Mouse (Mus musculus): Measurements from ENCODE around the gene Tfap2a. TPM values are rescaled to one million over a fixed set of nuclear protein-coding genes. Genes with fewer than 3 reads are reported as not detected.

Tfap2a gene
- total RNA-seq, 2 experiments from 2014 or later: 0.50 to 0.57 TPM

GRCm38 (mm10) chr13:40719066-40719740 is 19.0 kb downstream of the Tfap2a start:
- no peak for DNase-seq (ENCODE audit: low spot score in 2 of 2)
- intact Hi-C loops (cut with DNase I): no loop called here

DNA sequence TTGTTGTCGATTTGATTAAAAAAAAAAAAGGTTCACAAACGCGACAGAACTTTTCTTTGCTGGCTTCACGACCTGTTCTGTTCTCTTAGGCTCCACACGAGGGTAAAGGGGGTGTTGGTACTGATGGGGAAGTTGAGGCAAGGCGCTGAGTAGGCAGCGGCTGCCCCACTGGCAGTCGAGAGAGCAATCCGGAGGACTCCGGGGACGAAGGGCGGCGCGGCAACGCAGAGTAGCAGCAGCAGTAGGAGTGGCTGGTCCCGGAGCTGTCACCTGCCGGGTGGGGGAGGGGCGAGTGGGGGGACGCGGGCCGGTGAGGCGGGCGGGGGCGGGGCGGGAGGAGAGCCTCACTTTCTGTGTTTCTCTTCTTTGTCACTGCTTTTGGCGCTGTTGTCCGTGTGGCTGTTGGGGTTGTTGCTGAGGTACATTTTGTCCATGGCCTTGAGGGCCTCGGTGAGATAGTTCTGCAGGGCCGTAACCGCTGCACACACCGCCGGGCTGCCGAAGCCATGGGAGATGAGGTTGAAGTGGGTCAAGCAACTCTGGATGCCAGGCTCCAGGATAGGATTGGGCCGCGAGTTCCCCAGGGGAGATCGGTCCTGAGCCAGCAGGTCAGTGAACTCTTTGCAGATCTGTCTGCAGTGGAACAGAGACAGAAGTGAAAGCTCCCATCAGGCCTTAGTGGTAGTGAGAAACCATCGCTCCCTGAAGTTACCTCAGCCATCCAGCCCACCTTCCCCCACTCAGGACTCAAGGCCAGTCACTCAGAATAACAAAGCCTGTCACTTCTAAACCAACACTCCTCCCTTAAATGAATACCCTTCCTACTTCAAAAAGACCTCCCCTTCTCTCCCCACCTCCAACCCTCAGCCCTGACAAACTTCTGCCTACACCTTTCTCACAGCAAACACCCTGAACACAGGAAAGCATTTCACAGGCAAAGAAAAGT is 21.1 kb downstream of the Tfap2a start:
- intact Hi-C loops (cut with DNase I): no loop called here
- DNase-seq (ENCODE audit: low spot score in 2 of 2): no peak

GRCm38 (mm10) chr13:40714531-40714930 is 23.6 kb downstream of the Tfap2a start:
- DNase-seq (ENCODE audit: low spot score in 2 of 2): no peak
- intact Hi-C loops (cut with DNase I): no loop called here

- intact Hi-C loops (cut with DNase I): no loop called here
- no peak for DNase-seq (ENCODE audit: low spot score in 2 of 2)
Observed at GRCm38 (mm10) chr13:40713681-40714080, 24.5 kb downstream of the Tfap2a start.

- DNase-seq (ENCODE audit: low spot score in 2 of 2): no peak
- intact Hi-C loops (cut with DNase I): no loop called here
Observed at GRCm38 (mm10) chr13:40713241-40713640, 24.9 kb downstream of the Tfap2a start.

- intact Hi-C loops (cut with DNase I): no loop called here
- no peak for DNase-seq (ENCODE audit: low spot score in 2 of 2)
Observed at GRCm38 (mm10) chr13:40712526-40712832, 25.7 kb downstream of the Tfap2a start.

- DNase-seq (ENCODE audit: low spot score in 2 of 2): no peak
- intact Hi-C loops (cut with DNase I): no loop called here
Observed at GRCm38 (mm10) chr13:40711661-40712525, 26.3 kb downstream of the Tfap2a start.

GRCm38 (mm10) chr13:40710062-40710342 is 28.2 kb downstream of the Tfap2a start:
- intact Hi-C loops (cut with DNase I): no loop called here
- no peak for DNase-seq (ENCODE audit: low spot score in 2 of 2)

GRCm38 (mm10) chr13:40709321-40710061 is 28.7 kb downstream of the Tfap2a start:
- intact Hi-C loops (cut with DNase I): no loop called here
- DNase-seq (ENCODE audit: low spot score in 2 of 2): no peak

DNA sequence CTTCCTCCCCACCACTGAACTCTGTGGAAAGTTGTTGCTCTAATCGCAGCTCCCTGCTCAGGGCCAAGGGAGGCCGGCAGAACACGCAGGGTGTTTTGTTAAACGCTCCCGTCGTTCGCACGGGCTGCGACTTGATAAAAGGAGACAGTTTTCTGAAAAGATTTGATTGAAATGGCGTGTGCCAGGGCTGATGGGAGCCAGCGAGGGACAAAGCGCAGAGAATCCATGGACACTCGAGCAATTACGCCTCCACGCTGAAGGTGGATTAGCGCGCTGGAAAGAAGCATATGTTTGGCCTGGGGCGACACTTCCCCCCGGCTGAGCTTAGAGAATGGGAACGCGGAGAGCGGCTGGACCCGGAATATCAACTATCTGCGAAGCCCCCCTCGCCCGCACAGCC is 29.3 kb downstream of the Tfap2a start:
- no peak for DNase-seq (ENCODE audit: low spot score in 2 of 2)
- intact Hi-C loops (cut with DNase I): no loop called here

DNA sequence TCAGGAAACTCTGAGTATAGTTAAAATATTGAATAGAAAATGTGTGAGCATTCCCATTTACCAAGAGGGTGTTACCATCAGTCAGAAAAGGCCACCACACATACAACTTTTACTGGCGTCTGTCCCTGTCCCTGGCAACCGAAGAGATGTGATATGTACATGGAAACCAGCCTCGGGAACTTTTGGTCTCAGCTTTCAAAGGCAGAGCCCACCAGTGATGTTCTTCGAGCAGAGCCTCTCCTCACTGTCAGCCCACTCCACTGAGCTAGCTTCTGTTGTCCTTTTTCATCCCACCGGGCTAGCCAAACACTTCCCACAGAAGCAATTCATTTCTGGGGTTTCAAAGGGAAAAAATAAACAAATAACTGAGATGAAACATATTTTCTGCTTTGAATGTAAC is 29.9 kb downstream of the Tfap2a start:
- intact Hi-C loops (cut with DNase I): no loop called here
- no peak for DNase-seq (ENCODE audit: low spot score in 2 of 2)

DNA sequence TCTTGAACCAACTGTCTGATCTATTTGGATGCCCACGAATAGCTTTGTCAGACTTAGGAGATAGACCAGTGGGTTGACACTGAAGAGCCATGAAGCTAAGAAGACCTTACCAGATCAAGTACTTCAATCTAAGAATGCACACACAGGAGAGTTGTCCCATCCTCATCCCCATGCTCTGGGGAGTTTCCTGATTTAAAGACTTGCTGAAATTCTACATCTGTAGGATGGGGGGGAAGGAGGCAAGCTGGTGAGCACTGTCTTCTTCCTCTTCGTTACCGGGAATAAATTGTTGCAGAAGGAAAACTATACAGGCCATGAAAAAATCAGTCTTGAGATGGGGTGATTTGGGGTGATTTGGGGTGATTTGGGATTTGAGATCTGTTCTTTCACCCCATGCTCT is 30.5 kb downstream of the Tfap2a start:
- intact Hi-C loops (cut with DNase I): no loop called here

DNA sequence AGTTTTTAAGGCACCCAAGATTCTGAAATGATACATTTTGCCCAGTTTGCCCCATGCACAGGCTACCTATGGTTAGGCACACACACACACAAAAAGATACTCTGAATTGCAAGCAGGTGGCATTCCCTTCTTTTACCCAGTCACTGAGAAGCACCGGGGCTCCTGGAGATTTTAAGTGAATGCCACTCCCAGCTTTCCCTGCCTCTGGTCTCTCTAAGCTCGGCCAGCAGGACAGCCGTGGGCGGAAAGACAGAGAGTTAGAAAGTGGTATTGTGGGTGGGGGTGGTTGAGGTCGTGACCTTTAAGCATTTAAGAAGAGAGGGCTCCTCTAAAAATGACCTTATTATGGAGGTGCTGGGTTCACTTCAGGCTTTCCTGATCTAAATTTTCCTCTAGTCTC is 31.6 kb downstream of the Tfap2a start:
- intact Hi-C loops (cut with DNase I): no loop called here
- no peak for DNase-seq (ENCODE audit: low spot score in 2 of 2)

More for the DNA sequence above, 30.5 kb downstream of the Tfap2a start:
- no peak for DNase-seq (ENCODE audit: low spot score in 2 of 2)

GRCm38 (mm10) chr13:40705821-40706425 is 32.3 kb downstream of the Tfap2a start:
- intact Hi-C loops (cut with DNase I): no loop called here
- DNase-seq (ENCODE audit: low spot score in 2 of 2): no peak

DNA sequence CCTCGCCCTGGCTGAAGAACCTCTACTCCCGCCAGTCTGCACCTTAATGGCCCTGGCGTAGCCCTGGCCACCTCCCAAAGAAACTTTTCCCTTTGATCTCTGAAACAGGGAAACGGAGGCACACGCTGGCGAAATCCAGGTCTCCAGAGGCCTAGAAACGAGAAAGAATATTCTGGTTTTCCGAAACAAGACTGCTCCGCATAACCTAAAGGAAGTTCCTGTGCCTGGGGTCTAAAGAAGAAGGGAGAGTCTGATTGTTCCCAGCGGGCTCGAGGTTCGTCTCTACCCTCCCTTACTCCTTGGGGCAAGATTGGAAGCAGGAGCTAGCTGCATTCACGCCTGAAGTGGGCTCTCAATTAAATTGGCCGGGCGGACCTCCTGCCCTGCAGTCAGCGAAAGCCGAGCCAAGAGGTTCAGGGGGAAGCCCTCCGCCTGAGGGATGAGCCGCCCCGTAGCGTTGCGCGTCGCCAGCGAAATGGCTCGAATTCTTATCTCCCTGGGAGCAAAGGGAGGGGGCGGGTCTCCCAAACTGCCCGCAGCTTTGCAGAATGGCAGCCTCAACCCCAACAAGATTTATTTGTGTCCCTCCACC is 33.2 kb downstream of the Tfap2a start:
- no peak for DNase-seq (ENCODE audit: low spot score in 2 of 2)
- intact Hi-C loops (cut with DNase I): no loop called here

- intact Hi-C loops (cut with DNase I): no loop called here
- no peak for DNase-seq (ENCODE audit: low spot score in 2 of 2)
Observed at GRCm38 (mm10) chr13:40703982-40704501, 34.1 kb downstream of the Tfap2a start.

DNA sequence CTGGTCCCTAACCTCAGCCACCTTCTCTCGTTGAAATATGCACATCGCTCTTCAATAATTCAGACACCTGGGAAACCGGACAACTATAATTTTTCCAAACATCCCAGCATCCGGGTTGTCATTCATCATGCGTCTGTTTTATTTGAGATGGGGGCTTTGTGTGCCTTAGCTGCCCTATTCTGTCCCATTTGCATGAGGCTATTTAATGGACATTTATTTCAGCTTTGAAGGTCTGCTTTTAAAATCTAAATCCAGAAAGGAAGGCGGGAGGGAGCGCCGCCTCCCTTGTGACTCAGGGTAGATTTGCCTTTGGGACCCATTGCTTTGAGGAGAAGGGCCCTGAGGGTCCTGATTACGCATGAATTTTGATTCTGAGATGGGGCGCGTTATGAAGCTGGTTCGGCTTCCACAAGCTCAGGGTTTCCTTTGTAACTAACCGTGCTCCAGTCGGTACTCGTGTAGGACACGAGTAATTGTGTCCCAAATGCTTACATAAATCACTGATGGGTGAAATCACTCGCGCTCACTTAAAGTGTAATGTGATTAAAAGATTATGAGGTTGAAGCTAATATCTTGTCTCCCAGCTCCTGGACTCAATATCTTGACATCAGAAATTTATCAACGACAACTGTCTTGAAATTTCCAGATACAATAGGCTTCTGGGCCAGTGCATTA is 34.9 kb downstream of the Tfap2a start:
- intact Hi-C loops (cut with DNase I): no loop called here
- no peak for DNase-seq (ENCODE audit: low spot score in 2 of 2)
